Mouse (Mus musculus): ENCODE results near the gene Plxnb3. TPM values are rescaled to one million over a fixed set of nuclear protein-coding genes. Genes with fewer than 3 reads are reported as not detected.
"Not testable (repeated sequence)": the region's sequence is repeated elsewhere in the genome, so short reads cannot be mapped to it uniquely, and the experiment has no call there.

Gene Plxnb3
- polyA plus RNA-seq, 1 experiment = 0.02 TPM

- TF ChIP-seq MAX (IDR thresholded peaks at IDR 0.05) = no peak
- TF ChIP-seq USF1 (IDR thresholded peaks at IDR 0.05; ENCODE audit: low read depth) = no peak
- TF ChIP-seq CTCF (IDR thresholded peaks at IDR 0.05; ENCODE audit: control insufficient read depth, insufficient read depth, insufficient read length) = no peak
- TF ChIP-seq MYOG (IDR thresholded peaks at IDR 0.05; ENCODE audit: control insufficient read depth, extremely low read depth, insufficient read length) = no peak
- no peak for TF ChIP-seq CEBPB (IDR thresholded peaks at IDR 0.05; ENCODE audit: low read depth)
- TF ChIP-seq MYOD1 (IDR thresholded peaks at IDR 0.05; ENCODE audit: control insufficient read depth, insufficient read length, low read depth) = no peak
- no peak for TF ChIP-seq FOSL1 (IDR thresholded peaks at IDR 0.05; ENCODE audit: insufficient read depth, low read length, poor library complexity, severe bottlenecking)
- Histone ChIP-seq H3K36me3 (ENCODE audit: control insufficient read depth, insufficient read depth) (peaks cover 5% of the 10 kb centered on the region), H3K79me3 (ENCODE audit: low read depth) (peaks cover 16% of the 10 kb centered on the region), H3ac (ENCODE audit: control insufficient read depth, insufficient read length, low read depth) (no peak overlapping the region), H3K79me2 (ENCODE audit: control insufficient read depth, insufficient read depth) (peaks cover 25% of the 10 kb centered on the region), H3K27me3 (ENCODE audit: control insufficient read depth, insufficient read depth, insufficient read length) (no peaks in the 10 kb centered on the region), H3K4me3 (ENCODE audit: insufficient read depth, poor library complexity, severe bottlenecking) (no peak overlapping the region)
Measured at GRCm38 (mm10) chrX:73718271-73718670, 38.6 kb upstream of the Plxnb3 start.

GRCm38 (mm10) chrX:73718686-73719362 is 38.1 kb upstream of the Plxnb3 start:
- no peak overlapping the region for H3K4me3 ChIP-seq (ENCODE audit: insufficient read depth, poor library complexity, severe bottlenecking)
- TF ChIP-seq MYOG (IDR thresholded peaks at IDR 0.05; ENCODE audit: control insufficient read depth, extremely low read depth, insufficient read length) = no peak
- no peak for TF ChIP-seq USF1 (IDR thresholded peaks at IDR 0.05; ENCODE audit: low read depth)
- no peak for TF ChIP-seq FOSL1 (IDR thresholded peaks at IDR 0.05; ENCODE audit: insufficient read depth, low read length, poor library complexity, severe bottlenecking)
- no peak for TF ChIP-seq CEBPB (IDR thresholded peaks at IDR 0.05; ENCODE audit: low read depth)
- no peak for TF ChIP-seq CTCF (IDR thresholded peaks at IDR 0.05; ENCODE audit: control insufficient read depth, insufficient read depth, insufficient read length)
- TF ChIP-seq MAX (IDR thresholded peaks at IDR 0.05) = no peak
- H3K36me3 ChIP-seq (ENCODE audit: control insufficient read depth, insufficient read depth) = peaks cover 1% of the 10 kb centered on the region
- H3K79me2 ChIP-seq (ENCODE audit: control insufficient read depth, insufficient read depth) = peaks cover 19% of the 10 kb centered on the region
- peaks cover 13% of the 10 kb centered on the region for H3K79me3 ChIP-seq (ENCODE audit: low read depth)
- no peak overlapping the region for H3ac ChIP-seq (ENCODE audit: control insufficient read depth, insufficient read length, low read depth)
- H3K27me3 ChIP-seq (ENCODE audit: control insufficient read depth, insufficient read depth, insufficient read length) = no peaks in the 10 kb centered on the region

DNA sequence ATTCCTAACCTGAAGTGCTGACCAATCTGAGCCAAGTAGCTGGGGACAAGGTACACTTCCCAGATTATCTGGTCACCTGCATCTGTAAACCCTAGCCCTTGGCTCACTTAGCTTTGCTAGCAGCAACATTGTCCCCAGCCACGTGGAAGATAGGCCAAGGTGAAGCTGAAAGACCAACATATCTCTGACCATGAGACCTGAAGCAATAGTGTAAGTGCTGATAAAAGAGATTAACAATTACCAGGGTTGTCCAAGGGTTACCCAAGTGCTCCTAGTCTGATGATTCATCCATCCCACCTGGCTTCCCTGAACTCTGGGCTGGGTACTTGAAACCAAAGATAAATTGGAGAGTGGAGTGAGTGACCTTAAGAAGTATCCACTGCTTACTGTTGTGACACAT is 26.0 kb upstream of the Plxnb3 start:
- Histone ChIP-seq H3K36me3 (ENCODE audit: control insufficient read depth, insufficient read depth) (no peaks in the 10 kb centered on the region), H3K27me3 (ENCODE audit: control insufficient read depth, insufficient read depth, insufficient read length) (no peaks in the 10 kb centered on the region), H3ac (ENCODE audit: control insufficient read depth, insufficient read length, low read depth) (no peak overlapping the region), H3K79me3 (ENCODE audit: low read depth) (no peaks in the 10 kb centered on the region), H3K79me2 (ENCODE audit: control insufficient read depth, insufficient read depth) (no peaks in the 10 kb centered on the region), H3K4me3 (ENCODE audit: insufficient read depth, poor library complexity, severe bottlenecking) (no peak overlapping the region)
- no peak for TF ChIP-seq MAX (IDR thresholded peaks at IDR 0.05)
- no peak for TF ChIP-seq MYOD1 (IDR thresholded peaks at IDR 0.05; ENCODE audit: control insufficient read depth, insufficient read length, low read depth)
- no peak for TF ChIP-seq CEBPB (IDR thresholded peaks at IDR 0.05; ENCODE audit: low read depth)

DNA sequence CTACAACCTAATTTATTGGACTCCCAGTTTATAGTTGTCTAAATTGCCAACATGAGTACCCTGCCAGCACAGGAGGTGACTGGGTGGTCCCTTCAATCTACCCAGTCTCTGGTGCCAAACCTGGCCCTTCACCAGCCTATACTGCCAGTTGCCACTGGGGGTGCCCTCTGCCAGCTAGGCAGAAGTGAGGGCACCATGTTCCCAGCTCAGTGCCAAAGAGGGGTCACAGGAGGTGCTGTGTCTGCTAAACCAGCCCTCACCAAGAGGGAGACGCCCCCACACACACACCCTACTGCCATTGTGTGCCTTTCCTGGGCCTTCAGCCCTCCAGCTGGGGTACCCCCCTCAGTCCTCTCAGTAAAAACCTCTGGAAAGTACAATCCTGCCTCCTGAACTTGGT is 18.7 kb upstream of the Plxnb3 start:
- no peaks in the 10 kb centered on the region for H3K27me3 ChIP-seq (ENCODE audit: control insufficient read depth, insufficient read depth, insufficient read length)
- no peak for TF ChIP-seq FOSL1 (IDR thresholded peaks at IDR 0.05; ENCODE audit: insufficient read depth, low read length, poor library complexity, severe bottlenecking)

DNA sequence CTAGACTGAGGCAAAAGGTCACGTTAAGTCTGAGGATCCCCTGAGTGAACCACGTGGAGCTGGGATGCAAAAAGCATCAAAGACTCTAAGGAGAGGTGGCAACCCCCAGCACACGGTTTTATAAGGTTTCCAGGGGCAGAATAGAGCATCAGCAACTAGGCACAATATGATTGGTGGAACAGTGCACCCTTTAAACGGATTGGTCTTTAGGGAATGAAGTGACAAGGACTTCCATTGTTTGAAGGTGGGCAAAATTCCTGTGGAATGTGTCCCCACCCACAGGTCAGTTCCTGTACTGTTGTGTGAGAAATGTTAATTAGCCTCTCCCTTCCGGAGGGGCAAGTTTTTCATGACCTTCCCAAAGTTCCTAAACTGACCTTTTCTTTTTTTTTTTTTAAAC is 17.7 kb upstream of the Plxnb3 start:
- no peaks in the 10 kb centered on the region for H3K79me3 ChIP-seq (ENCODE audit: low read depth)
- TF ChIP-seq CTCF (IDR thresholded peaks at IDR 0.05; ENCODE audit: control insufficient read depth, insufficient read depth, insufficient read length) (no peak), MYOG (IDR thresholded peaks at IDR 0.05; ENCODE audit: control insufficient read depth, extremely low read depth, insufficient read length) (no peak), CEBPB (IDR thresholded peaks at IDR 0.05; ENCODE audit: low read depth) (no peak), FOSL1 (IDR thresholded peaks at IDR 0.05; ENCODE audit: insufficient read depth, low read length, poor library complexity, severe bottlenecking) (no peak), USF1 (IDR thresholded peaks at IDR 0.05; ENCODE audit: low read depth) (no peak), MYOD1 (IDR thresholded peaks at IDR 0.05; ENCODE audit: control insufficient read depth, insufficient read length, low read depth) (no peak), MAX (IDR thresholded peaks at IDR 0.05) (no peak)

More for the DNA sequence above, 18.7 kb upstream of the Plxnb3 start:
- no peaks in the 10 kb centered on the region for H3K79me2 ChIP-seq (ENCODE audit: control insufficient read depth, insufficient read depth)
- no peak overlapping the region for H3ac ChIP-seq (ENCODE audit: control insufficient read depth, insufficient read length, low read depth)
- no peaks in the 10 kb centered on the region for H3K36me3 ChIP-seq (ENCODE audit: control insufficient read depth, insufficient read depth)
- H3K4me3 ChIP-seq (ENCODE audit: insufficient read depth, poor library complexity, severe bottlenecking) = no peak overlapping the region
- H3K79me3 ChIP-seq (ENCODE audit: low read depth) = no peaks in the 10 kb centered on the region

GRCm38 (mm10) chrX:73739841-73740240 is 17.0 kb upstream of the Plxnb3 start:
- not testable (repeated sequence) for H3K79me2 ChIP-seq (ENCODE audit: control insufficient read depth, insufficient read depth); H3K36me3 ChIP-seq (ENCODE audit: control insufficient read depth, insufficient read depth); H3K27me3 ChIP-seq (ENCODE audit: control insufficient read depth, insufficient read depth, insufficient read length); H3ac ChIP-seq (ENCODE audit: control insufficient read depth, insufficient read length, low read depth); H3K79me3 ChIP-seq (ENCODE audit: low read depth); H3K4me3 ChIP-seq (ENCODE audit: insufficient read depth, poor library complexity, severe bottlenecking)

More for the DNA sequence above, 17.7 kb upstream of the Plxnb3 start:
- Histone ChIP-seq H3K27me3 (ENCODE audit: control insufficient read depth, insufficient read depth, insufficient read length) (no peaks in the 10 kb centered on the region), H3K79me2 (ENCODE audit: control insufficient read depth, insufficient read depth) (no peaks in the 10 kb centered on the region), H3ac (ENCODE audit: control insufficient read depth, insufficient read length, low read depth) (no peak overlapping the region), H3K4me3 (ENCODE audit: insufficient read depth, poor library complexity, severe bottlenecking) (no peak overlapping the region), H3K36me3 (ENCODE audit: control insufficient read depth, insufficient read depth) (no peaks in the 10 kb centered on the region)
